Mouse (Mus musculus): ENCODE results near the gene Rxra. TPM values are rescaled to one million over a fixed set of nuclear protein-coding genes. Genes with fewer than 3 reads are reported as not detected.

Gene Rxra
- polyA plus RNA-seq, 1 experiment: 14.1 TPM

DNA sequence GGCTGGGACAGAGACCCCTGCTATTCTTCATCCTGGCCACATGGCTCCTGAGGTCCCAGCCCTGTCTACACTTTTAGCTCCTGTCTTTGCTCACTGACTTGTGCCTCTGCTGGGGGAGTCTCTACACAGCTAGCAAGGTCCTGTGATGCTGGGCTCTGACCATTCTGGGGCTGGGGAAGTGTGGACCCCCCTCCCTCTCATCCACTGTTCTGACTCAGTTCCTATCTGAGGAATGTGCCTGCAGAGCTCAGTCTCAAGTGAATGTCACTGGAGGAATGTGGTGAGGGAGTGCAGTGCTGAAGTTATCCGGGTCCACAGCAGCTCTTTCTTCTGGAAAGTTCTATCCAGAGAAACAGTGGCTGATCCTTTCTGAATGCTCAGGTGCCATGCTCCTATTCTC lies 39.4 kb upstream of the Rxra start:
- Histone ChIP-seq H3K27me3 (ENCODE audit: control insufficient read depth, insufficient read depth, insufficient read length) (peaks cover 34% of the 10 kb centered on the region), H3K79me3 (ENCODE audit: low read depth) (no peaks in the 10 kb centered on the region), H3ac (ENCODE audit: control insufficient read depth, insufficient read length, low read depth) (no peak overlapping the region), H3K79me2 (ENCODE audit: control insufficient read depth, insufficient read depth) (no peaks in the 10 kb centered on the region), H3K36me3 (ENCODE audit: control insufficient read depth, insufficient read depth) (no peaks in the 10 kb centered on the region), H3K4me3 (ENCODE audit: insufficient read depth, poor library complexity, severe bottlenecking) (no peak overlapping the region)
- TF ChIP-seq MYOG (IDR thresholded peaks at IDR 0.05; ENCODE audit: control insufficient read depth, extremely low read depth, insufficient read length) (no peak), USF1 (IDR thresholded peaks at IDR 0.05; ENCODE audit: low read depth) (no peak), MAX (IDR thresholded peaks at IDR 0.05) (no peak), MYOD1 (IDR thresholded peaks at IDR 0.05; ENCODE audit: control insufficient read depth, insufficient read length, low read depth) (no peak), CTCF (IDR thresholded peaks at IDR 0.05; ENCODE audit: control insufficient read depth, insufficient read depth, insufficient read length) (no peak), CEBPB (IDR thresholded peaks at IDR 0.05; ENCODE audit: low read depth) (no peak), FOSL1 (IDR thresholded peaks at IDR 0.05; ENCODE audit: insufficient read depth, low read length, poor library complexity, severe bottlenecking) (no peak)

DNA sequence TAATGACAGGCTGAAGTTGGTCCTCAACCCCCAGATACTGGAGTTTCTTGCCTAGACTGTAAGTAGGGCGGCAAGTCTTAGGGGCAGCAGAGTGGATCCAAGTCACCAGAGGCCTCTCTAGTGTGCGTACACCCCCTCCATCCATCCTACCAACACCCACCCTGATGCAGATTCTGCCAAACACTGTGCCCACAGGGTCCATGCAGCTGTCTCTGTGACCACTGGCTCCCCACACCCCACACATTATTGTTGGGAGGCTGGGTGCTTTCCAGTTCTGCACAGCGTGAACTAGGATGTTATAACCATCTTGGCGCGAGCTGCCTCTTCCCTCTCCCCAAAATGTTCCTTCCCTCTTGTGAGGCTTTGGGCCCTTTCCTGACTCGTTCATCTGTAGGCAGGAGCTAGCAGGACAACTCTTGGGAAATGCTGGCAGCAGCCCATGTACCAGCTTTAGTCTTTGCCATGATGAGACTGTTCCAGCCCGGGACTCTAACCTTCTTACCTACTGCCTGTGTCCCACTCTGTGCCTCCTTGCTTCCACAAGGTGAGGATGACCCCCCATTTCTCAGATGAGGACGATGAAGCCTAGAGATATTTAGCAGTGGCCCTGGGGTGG lies 38.9 kb upstream of the Rxra start:
- Histone ChIP-seq H3K79me3 (ENCODE audit: low read depth) (no peaks in the 10 kb centered on the region), H3K27me3 (ENCODE audit: control insufficient read depth, insufficient read depth, insufficient read length) (peaks cover 34% of the 10 kb centered on the region), H3ac (ENCODE audit: control insufficient read depth, insufficient read length, low read depth) (no peak overlapping the region), H3K79me2 (ENCODE audit: control insufficient read depth, insufficient read depth) (no peaks in the 10 kb centered on the region), H3K4me3 (ENCODE audit: insufficient read depth, poor library complexity, severe bottlenecking) (no peak overlapping the region), H3K36me3 (ENCODE audit: control insufficient read depth, insufficient read depth) (no peaks in the 10 kb centered on the region)
- TF ChIP-seq CTCF (IDR thresholded peaks at IDR 0.05; ENCODE audit: control insufficient read depth, insufficient read depth, insufficient read length) (no peak), FOSL1 (IDR thresholded peaks at IDR 0.05; ENCODE audit: insufficient read depth, low read length, poor library complexity, severe bottlenecking) (no peak), MAX (IDR thresholded peaks at IDR 0.05) (no peak), CEBPB (IDR thresholded peaks at IDR 0.05; ENCODE audit: low read depth) (no peak)

DNA sequence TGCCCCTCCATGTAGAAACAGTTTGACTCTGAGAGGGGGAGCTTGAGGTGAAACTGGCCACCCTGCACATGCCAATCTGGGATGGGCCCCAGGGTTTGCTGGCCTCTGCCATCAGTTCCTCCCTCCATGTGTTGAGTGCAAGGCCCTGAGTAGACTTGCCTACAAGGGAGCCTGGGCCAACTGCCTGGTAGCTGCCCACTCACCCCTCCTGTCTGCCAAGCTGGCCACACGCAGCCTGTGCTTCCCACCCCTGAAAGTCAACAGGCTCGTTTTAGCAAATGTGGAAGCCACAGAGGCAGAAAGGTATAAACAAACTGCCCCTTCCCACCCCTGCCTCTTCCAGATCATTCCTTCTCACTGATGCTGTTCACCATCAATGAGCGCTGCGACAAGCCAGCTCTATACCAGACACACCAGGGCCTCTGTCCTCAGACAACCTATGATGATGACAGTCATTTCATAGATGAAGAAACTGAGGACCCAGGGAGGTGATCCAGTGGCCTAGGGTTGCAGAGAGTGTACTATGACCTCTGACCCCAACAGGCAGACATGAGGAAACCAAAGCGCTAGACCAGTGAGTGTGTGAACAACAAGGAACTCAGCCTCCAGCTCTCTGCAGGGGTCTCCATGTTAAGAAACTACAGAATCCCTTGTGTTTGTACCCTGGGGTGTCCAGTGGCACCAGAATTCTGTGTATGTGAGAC lies 36.5 kb upstream of the Rxra start:
- H3K4me3 ChIP-seq (ENCODE audit: insufficient read depth, poor library complexity, severe bottlenecking): no peak overlapping the region
- TF ChIP-seq CEBPB (IDR thresholded peaks at IDR 0.05; ENCODE audit: low read depth) (no peak), CTCF (IDR thresholded peaks at IDR 0.05; ENCODE audit: control insufficient read depth, insufficient read depth, insufficient read length) (no peak), FOSL1 (IDR thresholded peaks at IDR 0.05; ENCODE audit: insufficient read depth, low read length, poor library complexity, severe bottlenecking) (no peak), MYOG (IDR thresholded peaks at IDR 0.05; ENCODE audit: control insufficient read depth, extremely low read depth, insufficient read length) (no peak), USF1 (IDR thresholded peaks at IDR 0.05; ENCODE audit: low read depth) (no peak), MYOD1 (IDR thresholded peaks at IDR 0.05; ENCODE audit: control insufficient read depth, insufficient read length, low read depth) (no peak), MAX (IDR thresholded peaks at IDR 0.05) (no peak)
- H3K79me3 ChIP-seq (ENCODE audit: low read depth): no peaks in the 10 kb centered on the region
- no peaks in the 10 kb centered on the region for H3K36me3 ChIP-seq (ENCODE audit: control insufficient read depth, insufficient read depth)
- H3K27me3 ChIP-seq (ENCODE audit: control insufficient read depth, insufficient read depth, insufficient read length): peaks cover 49% of the 10 kb centered on the region
- H3K79me2 ChIP-seq (ENCODE audit: control insufficient read depth, insufficient read depth): no peaks in the 10 kb centered on the region
- no peak overlapping the region for H3ac ChIP-seq (ENCODE audit: control insufficient read depth, insufficient read length, low read depth)

- no peak overlapping the region for H3K4me3 ChIP-seq (ENCODE audit: insufficient read depth, poor library complexity, severe bottlenecking)
- no peak for TF ChIP-seq MYOD1 (IDR thresholded peaks at IDR 0.05; ENCODE audit: control insufficient read depth, insufficient read length, low read depth)
- no peak for TF ChIP-seq FOSL1 (IDR thresholded peaks at IDR 0.05; ENCODE audit: insufficient read depth, low read length, poor library complexity, severe bottlenecking)
- TF ChIP-seq MYOG (IDR thresholded peaks at IDR 0.05; ENCODE audit: control insufficient read depth, extremely low read depth, insufficient read length): no peak
- TF ChIP-seq CTCF (IDR thresholded peaks at IDR 0.05; ENCODE audit: control insufficient read depth, insufficient read depth, insufficient read length): no peak
- no peaks in the 10 kb centered on the region for H3K79me3 ChIP-seq (ENCODE audit: low read depth)
- no peaks in the 10 kb centered on the region for H3K36me3 ChIP-seq (ENCODE audit: control insufficient read depth, insufficient read depth)
- peaks cover 50% of the 10 kb centered on the region for H3K27me3 ChIP-seq (ENCODE audit: control insufficient read depth, insufficient read depth, insufficient read length)
- H3ac ChIP-seq (ENCODE audit: control insufficient read depth, insufficient read length, low read depth): no peak overlapping the region
- no peaks in the 10 kb centered on the region for H3K79me2 ChIP-seq (ENCODE audit: control insufficient read depth, insufficient read depth)
Observed at GRCm38 (mm10) chr2:27640900-27641479, 35.2 kb upstream of the Rxra start.

DNA sequence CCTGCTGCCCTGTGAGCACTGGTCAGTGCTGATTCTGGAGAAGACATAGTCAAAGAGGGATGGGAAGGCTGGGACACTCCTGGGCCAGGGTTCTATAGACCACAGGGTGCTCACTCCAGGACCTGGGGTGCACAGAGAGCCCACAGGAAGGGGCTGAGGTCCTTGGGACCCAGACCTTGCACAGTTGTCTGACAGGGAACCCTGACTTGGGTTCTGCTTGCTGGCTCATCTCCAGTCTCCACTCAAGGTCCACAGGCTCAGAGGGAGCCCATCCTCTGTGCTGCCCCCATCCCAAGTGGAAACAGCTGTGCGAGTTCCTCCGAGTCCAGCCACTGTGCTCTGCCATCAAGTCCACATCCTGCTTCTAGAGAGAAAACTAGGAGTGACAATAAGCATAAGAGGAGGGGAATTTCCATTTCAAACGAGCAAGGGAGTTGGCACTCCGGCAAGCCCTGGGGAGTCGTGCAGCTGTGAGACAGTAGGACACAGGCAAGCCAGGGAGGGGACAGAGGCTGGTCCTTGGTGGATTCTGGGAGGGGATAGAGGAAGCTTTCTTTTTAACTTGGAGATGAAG lies 31.6 kb upstream of the Rxra start:
- peaks cover 57% of the 10 kb centered on the region for H3K27me3 ChIP-seq (ENCODE audit: control insufficient read depth, insufficient read depth, insufficient read length)
- H3K36me3 ChIP-seq (ENCODE audit: control insufficient read depth, insufficient read depth): no peaks in the 10 kb centered on the region
- H3K79me3 ChIP-seq (ENCODE audit: low read depth): no peaks in the 10 kb centered on the region
- TF ChIP-seq FOSL1 (IDR thresholded peaks at IDR 0.05; ENCODE audit: insufficient read depth, low read length, poor library complexity, severe bottlenecking) (no peak), USF1 (IDR thresholded peaks at IDR 0.05; ENCODE audit: low read depth) (no peak), MYOD1 (IDR thresholded peaks at IDR 0.05; ENCODE audit: control insufficient read depth, insufficient read length, low read depth) (no peak), CTCF (IDR thresholded peaks at IDR 0.05; ENCODE audit: control insufficient read depth, insufficient read depth, insufficient read length) (no peak), MYOG (IDR thresholded peaks at IDR 0.05; ENCODE audit: control insufficient read depth, extremely low read depth, insufficient read length) (no peak), MAX (IDR thresholded peaks at IDR 0.05) (no peak), CEBPB (IDR thresholded peaks at IDR 0.05; ENCODE audit: low read depth) (no peak)
- H3K4me3 ChIP-seq (ENCODE audit: insufficient read depth, poor library complexity, severe bottlenecking): no peak overlapping the region
- no peaks in the 10 kb centered on the region for H3K79me2 ChIP-seq (ENCODE audit: control insufficient read depth, insufficient read depth)
- H3ac ChIP-seq (ENCODE audit: control insufficient read depth, insufficient read length, low read depth): no peak overlapping the region

Measured in C2C12 (cell line).